Mouse (Mus musculus) R1 (cell line): ENCODE measurements around the gene Crocc.

Source experiments
- DNase-seq: peaks from one replicate; pipeline ENCODE4 v3.0.0-alpha.2; 2018; ENCODE audit warnings: low read depth, low spot score

Gene Crocc

DNA sequence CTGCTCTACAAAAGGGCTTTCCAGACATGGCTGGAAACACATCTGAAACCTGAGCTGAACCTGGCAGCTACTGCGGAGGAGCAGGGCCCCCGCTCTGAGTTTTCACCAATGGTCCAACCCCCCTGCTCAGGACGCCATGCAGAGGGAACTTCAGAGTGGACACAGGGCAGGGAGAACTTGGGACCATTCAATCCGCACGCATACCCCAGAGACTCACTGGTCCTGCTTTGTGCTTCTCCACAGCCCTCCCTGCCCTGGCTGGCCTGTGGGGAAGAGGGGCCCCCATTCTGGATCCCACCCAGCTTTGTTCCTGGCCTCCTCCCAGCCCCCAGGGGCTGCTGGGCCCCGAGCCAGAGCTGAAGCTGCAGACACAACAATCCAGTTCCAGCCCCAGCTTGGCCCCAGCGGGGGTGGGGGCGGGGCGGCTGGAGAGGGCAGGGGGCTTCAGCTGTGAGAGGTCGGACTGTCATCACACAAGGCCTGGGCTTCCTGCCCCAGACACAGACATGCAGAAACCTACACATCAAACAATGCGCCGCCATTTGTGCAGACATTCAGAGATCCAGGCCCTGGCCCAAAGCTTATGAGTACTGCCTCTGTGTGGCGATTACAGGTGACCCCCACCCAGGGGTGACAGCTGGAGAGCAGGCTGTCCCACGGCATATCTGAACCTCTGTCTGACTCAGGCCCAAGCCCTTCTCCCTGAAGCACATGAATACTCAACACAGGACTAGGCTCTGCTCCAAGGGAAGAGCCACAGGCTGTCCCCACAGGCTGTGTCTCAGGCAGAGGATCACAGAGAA is 39.3 kb downstream of the Crocc start:
- no peak for DNase-seq

DNA sequence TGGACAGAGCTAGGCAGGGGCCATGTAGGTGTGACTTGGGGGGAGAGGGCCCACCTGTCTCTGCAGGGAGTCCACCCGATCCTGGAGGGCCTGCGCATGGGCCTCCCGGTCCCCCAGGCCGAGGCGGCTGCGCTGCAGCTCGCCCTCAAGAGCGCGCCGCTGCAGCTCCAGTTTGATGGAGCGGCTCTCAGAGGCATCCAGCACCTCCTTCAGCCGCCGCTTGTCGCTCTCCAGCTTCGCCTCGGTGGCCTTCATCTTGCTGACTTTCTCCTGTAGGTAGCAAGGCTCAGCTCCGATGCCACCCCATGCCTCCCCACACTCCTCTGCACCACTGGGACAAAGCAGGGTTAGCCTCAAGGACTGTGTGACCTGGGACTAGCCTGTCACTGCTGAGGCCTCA is 40.1 kb downstream of the Crocc start:
- DNase-seq, result no peak

DNA sequence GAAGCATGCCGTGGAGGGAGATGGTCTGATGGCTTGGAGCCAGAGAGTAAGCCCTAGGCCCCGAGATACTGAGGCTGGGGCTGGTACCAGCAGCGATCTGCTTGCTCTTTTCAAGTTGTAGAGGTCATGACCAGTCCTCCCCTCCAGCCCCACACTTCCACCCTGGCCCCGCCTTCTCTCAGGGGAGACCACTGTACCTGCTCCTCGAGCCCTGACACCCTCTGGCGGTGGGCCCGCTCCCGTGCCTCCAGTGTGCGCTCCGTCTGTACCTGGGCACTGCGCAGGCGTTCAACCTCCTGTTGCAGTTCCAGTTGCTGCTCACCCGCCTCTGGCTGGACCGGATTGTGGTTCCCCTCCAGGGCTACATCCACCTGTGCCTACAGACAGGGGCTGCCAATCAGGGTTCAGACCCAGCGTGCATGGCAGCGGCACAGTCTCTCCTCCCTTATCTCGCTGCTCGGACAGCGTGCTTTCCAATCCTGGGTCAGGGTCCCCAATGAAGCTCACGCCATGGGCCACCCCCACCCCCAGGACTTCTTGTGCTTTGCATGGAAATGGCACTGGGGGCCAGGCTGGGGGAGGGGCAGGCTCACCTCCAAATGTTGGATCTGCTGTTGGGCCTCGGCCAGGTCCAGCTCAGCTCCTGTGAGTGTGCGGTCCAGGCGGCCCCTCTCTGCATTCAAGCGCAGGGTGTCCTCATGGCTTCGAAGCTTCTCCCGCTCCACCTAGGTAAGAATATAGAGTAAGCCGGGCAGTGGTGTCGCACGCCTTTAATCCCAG is 42.5 kb downstream of the Crocc start:
- peak; percentile 73 for DNase-seq

DNA sequence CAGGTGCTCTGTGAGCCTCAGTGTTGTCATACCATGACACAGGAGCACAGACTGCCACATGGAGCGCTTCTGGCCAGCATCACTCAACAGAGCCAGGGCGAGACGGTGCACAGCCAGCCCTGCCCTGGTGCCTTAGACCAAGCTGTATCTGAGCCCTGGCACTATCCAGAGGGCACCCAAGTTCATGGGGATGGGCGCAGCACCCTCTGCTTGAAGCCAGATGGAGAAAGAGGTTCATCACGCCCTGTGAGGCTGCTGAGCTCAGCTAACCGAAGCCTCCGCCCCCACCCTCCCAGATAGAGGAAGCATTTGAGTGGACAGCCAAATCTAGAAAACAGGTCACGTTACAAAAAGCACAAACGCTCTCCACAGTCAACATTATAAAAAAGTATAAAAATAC is 44.0 kb downstream of the Crocc start:
- no peak for DNase-seq

DNA sequence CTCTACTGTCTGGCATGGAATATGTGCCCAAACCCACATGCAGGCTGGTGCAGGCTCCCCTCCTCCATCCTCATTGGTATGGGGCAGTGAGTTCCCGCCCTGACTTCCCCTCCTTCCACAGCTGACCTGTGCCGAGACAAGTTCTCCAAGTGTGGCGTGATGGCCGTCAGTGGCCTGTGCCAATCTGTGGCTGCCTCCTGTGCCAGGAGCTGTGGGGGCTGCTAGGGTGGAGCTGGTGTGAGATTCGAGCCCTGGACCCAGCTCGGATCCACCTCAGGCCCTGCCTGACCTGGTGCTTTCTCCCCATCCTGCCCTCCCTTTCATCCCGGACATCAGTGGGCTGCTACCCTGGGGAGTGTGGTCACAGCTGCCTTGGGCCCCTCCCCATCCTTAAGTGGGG is 45.0 kb downstream of the Crocc start:
- no peak for DNase-seq

DNA sequence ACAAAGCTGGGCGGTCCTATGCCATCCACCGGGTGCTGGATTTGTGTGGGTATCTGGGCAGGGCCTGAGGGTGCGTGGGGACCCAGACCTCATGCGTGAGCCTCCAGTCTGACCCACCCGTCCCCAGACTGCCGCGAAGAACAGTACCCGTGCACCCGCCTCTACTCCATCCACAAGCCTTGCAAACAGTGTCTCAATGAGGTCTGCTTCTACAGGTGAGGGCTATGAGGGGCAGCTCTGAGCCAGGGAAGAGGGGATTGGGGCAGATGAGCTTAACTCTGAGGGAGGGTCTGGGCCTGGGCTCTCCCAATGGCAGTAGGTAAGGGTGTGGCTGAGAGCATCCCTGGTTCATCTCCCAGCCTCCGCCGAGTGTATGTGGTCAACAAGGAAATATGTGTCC is 45.5 kb downstream of the Crocc start:
- DNase-seq, result no peak

DNA sequence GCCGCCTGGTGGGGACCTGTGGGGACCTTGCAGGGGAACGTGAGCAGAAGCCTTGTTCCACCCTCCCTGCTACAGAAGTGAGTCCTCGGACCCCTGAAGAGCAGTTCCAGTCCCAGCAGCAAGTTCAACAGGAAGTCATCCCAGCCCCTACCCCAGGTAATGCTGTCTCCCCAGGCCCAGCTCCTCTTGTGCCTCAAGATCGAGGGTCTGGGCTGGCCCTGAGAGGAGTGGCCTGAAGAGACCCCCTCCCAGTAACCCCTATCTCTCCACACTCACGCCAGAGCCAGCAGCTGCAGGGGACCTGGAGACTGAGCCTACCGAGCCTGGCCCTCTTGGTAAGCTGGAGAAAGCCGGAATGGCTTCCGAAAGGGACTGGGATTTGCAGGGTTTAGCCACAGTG is 46.2 kb downstream of the Crocc start:
- no peak for DNase-seq

DNA sequence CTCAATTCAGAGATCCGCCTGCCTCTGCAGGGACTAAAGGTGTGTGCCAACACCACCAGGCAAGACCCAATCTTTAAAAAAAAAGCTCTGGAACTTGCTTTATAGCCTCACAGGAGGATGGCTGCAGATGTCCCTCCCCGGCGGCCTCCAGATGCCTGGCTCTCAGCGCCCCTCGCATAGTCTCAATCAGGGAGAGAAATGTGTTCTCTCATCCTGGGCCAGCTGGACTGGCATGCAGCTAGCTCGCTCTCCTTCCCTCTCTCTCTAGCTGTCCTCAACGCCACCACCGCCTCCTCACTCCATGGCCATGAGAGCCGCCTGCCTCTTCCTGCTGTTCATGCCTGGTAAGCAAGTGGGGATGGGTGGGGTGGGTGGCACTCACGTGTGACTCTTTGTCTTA is 47.8 kb downstream of the Crocc start:
- no peak for DNase-seq

DNA sequence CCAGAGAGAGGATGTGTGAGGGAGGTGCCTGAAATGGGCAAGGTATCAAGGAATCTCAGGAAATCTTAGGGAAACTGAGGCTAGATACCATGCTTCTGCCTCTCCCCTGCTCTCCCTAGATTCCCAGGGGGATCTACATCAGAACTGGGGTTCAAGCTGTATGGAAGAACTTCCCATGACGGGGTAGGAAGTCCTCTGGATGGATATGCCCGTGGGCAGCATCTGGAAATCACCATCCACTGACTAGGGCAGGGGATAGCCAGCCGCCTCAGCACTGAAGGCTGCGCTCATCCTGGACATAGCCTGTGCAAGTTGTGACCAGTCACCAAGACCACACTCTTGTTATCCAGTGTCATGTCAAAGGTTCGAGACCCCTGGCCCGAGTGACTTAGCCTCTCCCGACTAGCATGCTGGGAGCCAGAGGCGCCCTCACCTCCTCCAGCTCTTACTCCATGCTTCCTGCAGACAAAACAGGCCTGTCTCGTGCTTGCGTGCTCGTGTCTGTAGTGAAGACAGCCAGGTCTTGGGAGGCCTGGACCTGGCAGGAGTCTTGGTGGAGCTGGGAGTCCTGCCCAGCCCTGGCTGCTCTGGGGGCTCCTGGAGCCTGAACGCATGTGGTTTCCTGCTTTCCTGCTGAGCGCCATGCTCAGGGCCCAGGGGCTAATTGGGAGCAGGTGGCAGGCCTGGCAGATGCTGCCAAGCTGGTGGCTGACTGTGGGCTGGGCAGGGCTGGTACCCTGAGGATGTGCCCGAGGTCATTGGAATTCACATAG is 48.6 kb downstream of the Crocc start:
- DNase-seq, result no peak

DNA sequence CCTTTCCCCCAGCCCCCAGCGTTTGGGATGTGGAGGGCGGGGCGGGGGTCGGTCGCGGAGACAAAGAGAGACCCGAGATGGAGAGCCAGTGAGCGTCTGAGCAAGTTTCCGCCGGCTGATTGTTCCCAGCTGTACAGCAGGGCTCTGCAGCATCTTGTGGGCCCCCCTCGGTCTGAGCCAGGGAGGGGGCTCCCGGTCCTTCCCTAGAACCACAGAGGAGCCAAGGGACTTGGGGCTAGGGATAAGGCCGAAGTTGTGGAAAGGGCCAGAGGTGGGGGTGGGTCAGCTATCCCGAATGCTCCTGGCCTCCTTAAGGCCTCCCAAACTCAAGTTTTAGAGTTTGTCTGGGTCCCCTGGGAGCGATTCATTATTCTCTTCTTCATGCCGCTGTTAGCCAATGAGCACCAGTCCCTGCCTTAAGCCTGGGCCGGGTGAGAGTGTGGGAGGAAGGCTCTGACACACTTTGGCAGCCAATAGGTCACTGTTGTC is 49.4 kb downstream of the Crocc start:
- no peak for DNase-seq

DNA sequence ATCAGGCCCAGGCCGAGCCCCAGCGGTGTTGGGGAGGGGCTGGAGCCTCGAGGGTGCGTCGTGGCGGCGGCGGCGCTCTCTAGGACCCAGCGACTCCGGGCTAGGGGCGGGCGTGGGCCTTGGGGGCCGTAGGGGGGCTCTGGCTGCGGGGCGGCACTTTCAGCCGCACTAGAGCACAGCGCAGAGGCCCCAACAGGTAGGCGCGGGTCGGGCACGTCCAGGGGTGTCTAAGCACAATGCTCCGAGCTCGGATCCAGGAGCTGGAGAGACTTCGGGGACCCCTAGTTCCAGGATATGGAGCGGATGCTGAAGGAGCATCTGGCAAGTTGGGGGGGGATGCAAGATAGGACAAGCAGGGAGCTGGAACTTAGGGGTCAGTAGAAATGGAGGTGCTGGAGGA is 49.8 kb downstream of the Crocc start:
- no peak for DNase-seq

DNA sequence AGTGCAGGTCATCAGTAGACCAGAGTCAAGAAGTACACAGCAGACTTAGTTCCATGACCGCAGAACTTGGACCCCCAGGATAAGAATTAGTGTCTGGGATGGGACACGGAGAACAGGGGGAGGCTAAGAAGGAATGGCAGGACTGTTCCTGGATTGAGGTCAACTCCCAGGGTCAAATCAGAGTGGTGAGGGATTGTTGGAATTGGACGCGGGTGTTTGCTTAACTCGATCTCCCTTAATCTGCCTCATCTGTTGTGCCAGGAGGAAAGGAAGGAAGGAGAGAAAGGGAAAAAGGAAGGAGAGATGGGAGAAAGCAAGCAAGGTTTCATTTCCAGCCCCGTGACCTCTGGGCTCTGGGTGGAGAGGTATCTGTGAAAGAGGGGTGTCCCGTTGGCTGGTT is 50.2 kb downstream of the Crocc start, which contains the start of gene Mfap2:
Mfap2 (plus strand) TSS at position 301 of the 400 bp plus-strand sequence.
- no peak for DNase-seq

DNA sequence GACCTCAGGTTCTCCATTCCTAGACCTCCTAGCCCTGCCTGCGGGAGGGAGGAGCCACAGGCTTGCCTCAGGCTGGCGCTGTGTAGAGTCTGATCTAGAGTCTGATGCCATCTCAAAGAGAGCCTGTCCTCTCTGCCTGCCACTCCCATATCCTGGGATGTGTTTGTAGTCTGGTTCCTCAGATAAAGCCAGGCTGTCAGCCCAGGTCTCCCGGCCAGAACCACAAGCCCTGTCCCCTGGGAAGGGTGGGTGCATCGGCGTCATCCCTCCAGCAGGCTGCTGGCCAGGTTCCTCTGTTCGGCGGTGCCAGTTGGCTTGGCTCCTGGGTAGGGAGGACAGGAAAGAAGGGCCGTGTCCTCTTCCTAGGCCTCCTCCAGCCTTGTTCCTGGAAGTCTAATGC is 52.3 kb downstream of the Crocc start:
- no peak for DNase-seq

DNA sequence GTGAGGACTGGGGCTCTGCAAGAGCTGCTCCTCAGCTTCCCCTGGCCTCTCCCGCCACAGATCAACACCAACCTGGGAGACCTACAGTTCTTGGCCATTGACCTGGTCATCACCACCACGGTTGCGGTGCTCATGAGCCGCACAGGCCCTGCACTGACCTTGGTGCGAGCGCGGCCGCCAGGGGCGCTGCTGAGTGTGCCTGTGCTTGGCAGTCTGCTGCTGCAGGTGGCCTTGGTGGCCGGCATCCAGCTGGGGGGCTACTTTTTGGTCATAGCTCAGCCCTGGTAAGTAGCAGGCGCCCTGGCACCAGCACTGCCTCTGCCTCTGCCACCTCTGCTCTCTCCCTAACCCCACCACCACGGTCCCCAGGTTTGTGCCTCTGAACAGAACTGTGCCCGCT is 54.4 kb downstream of the Crocc start:
- peak; percentile 54 for DNase-seq

DNA sequence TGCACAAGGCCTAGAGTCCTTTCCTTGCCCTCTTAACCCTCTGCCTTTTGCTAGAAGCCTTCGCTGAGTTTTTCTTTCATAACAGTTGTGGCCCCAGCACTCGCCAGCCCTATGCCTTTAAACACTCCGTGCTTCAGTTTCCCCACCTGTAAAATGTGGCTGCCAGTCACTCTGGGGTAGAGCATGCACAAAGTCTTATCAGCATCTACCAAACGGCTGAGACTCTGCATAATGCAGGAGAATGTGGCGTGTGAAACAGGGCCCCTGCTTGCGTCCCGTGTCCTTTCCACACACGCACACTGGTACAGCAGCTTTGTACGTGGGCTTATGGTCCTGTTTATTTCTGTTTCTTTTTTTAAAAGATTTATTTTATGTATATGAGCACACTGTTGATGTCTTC is 63.5 kb downstream of the Crocc start:
- no peak for DNase-seq

DNA sequence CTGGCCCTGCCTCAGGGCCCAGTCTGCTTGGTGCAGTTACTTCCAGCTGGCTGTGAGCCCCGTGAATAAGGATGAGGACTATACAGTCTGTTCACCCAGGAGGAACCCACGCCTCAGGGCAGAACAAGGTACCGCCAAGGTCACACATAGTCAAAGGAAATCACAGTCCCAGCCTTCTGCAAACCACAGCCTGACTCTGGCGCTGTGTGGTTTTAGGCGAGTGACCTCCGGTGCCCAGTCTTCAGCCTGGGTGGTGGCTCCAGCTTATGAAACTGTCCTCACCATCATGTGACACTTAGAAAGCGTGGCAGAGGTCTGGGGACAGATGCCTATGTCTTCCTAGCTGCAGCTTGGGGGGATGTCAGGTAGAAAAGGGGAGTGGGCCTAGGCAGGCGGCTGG is 64.5 kb downstream of the Crocc start:
- no peak for DNase-seq

DNA sequence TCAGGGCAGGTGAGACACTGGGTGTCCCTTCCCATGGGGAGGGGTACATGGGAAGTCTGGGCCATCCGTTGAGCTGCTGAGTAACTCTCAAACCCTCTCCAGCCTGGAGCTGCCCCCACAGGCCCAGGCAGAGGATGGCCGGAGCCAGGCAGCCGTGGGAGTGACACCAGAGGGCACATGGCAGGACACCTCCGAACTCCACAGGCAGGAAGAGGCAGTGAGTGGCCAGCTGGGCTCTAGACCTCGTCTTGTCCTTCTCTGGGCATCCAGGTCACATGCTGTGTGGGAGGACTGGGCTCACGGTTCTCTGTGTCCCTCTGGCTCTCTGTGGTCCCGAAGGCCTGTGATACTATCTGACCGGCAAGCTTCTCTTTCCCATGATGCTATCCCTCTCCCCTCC is 66.5 kb downstream of the Crocc start:
- no peak for DNase-seq

DNA sequence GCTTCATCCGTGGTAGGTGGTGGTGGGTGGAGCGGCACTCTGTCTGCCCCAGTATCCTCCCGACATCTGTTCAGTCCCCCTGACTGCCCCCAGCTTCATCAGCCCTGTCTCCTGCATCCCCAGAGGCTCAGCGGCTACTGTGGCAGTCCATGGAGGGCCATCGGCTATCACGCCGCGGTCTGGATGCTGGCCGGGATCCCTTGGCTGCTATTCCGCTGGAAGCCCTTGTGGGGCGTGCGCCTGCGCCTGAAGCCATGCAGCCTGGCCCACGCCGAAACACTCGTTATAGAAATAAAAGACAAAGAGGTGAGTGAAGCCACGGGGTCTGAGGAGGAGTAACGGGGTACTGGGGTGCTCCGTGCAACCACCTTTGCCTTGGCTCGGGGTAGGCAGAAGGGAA is 68.1 kb downstream of the Crocc start:
- no peak for DNase-seq

DNA sequence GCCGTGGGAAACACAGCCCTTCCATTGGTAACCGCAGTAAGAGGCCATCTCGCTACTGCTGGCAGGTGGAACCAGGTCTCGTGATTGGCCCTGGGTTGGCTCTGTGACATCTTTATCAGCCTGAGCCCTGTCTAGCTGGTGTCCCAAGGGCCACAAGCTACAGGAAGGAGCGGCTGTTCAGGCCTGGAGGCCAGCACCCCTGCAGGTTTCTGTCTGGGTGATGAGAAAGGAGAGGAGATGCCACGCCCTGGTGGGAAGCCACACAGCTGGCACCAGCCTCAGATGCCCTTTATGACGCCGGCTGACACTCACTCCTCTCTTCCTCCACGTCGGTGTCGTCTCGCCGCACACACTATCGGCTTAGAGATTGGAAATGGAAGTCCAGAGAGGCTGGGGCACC is 70.9 kb downstream of the Crocc start:
- DNase-seq, result no peak

DNA sequence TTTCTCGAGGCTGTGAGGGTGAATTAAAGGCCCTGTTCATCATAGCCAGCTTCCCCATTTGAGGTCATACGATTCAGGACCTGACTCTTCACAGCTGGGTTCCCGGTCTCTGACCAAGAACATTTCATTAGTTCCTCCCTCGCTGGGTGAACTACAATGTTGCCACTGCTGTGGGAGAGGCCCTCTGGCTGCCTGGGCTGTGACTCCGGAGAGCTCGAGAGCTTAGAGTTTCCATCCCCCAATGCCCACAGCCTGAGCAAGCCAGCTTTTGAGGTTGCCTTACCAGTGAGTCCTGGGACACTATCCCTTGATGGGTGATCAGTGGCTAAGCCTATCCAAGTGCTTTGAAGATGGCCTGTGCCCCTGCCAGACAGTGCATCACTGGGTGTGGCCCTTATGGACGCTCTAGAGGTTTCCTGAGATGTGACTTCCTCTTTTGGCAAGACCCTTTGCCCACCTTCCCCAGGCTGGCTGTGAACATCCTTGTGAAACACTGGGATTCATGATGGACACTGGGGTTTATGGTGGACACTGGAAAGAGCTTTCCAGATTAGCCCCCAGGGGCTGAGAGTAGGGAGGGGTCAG is 71.6 kb downstream of the Crocc start:
- no peak for DNase-seq

DNA sequence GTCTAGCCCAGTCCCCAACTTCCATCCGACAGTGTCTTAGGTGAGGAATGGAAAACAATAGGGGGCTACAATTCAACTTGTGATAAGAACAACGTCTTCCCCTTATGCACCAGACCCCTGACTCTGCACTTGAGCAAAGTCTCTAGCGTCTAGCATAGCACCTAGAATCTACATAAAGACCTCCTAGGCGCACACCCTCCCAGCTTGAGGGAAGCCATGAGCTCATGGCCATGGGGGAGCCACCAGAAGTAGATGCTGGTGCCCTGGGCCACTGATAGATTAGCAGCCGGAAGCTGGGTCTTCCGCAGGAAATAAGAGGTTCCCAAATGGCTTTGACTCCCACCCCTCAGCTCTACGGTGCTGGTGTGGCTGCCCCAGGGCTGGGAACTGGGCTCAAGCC is 72.9 kb downstream of the Crocc start:
- no peak for DNase-seq
